Mouse (Mus musculus): ENCODE results near the gene Drg2. TPM values are rescaled to one million over a fixed set of nuclear protein-coding genes. Genes with fewer than 3 reads are reported as not detected.
"Not testable (repeated sequence)": the region's sequence is repeated elsewhere in the genome, so short reads cannot be mapped to it uniquely, and the experiment has no call there.

The Drg2 gene
- polyA plus RNA-seq, 1 experiment from 2014 or later, result 118 TPM

- Histone ChIP-seq H3K27ac (ENCODE audit: low read depth, low read length) (no peak overlapping the region), H3K4me2 (replicated peaks; ENCODE audit: low read depth, low read length) (no peak overlapping the region), H3K4me1 (ENCODE audit: control insufficient read depth, insufficient read depth, low read length) (peaks cover 10% of the 10 kb centered on the region), H3K9ac (ENCODE audit: low read depth, low read length) (no peak overlapping the region), H3K27me3 (ENCODE audit: control insufficient read depth, insufficient read depth, low read length) (no peaks in the 10 kb centered on the region), H3K4me3 (ENCODE audit: low read length) (no peak overlapping the region), H3K9me3 (ENCODE audit: control insufficient read depth, low read length) (no peaks in the 10 kb centered on the region), H3K36me3 (ENCODE audit: control insufficient read depth, insufficient read depth, low read length) (peaks cover 7% of the 10 kb centered on the region; the same call in 1 of the 2 replicates)
- no peak for ATAC-seq (ENCODE audit: low FRiP score, low TSS enrichment)
- WGBS, result 65% methylated on average over 5 of the region's 6 CpGs
These were observed 32.2 kb upstream of the Drg2 start for GRCm38 (mm10) chr11:60422046-60422668.

DNA sequence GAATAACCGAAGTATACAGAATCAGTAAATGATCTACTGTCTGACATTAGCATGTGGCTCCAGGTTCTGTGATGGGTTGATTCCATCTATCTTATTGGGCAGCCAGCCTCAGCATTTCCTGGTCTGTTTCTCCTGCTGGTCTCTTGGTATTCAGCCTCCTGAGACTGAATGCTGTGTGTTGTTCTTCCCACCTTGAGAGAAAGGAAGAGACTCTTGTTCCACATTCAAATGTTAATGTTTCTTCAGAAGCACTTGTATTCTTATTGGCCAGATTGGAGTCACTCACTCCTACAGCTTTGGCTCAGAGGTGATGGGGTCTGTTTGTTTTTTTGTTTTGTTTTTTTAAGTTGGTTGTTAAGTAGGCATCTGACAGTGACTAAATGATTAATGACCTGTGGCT lies 31.4 kb upstream of the Drg2 start:
- H3K9me3 ChIP-seq (ENCODE audit: control insufficient read depth, low read length), result no peaks in the 10 kb centered on the region
- ATAC-seq (ENCODE audit: low FRiP score, low TSS enrichment), result no peak
- H3K27ac ChIP-seq (ENCODE audit: low read depth, low read length), result no peak overlapping the region
- H3K27me3 ChIP-seq (ENCODE audit: control insufficient read depth, insufficient read depth, low read length), result no peaks in the 10 kb centered on the region
- no peak overlapping the region for H3K4me3 ChIP-seq (ENCODE audit: low read length)
- H3K9ac ChIP-seq (ENCODE audit: low read depth, low read length), result no peak overlapping the region
- no peak overlapping the region for H3K4me2 ChIP-seq (replicated peaks; ENCODE audit: low read depth, low read length)
- peaks cover 16% of the 10 kb centered on the region; the same call in 1 of the 2 replicates for H3K36me3 ChIP-seq (ENCODE audit: control insufficient read depth, insufficient read depth, low read length)
- 81% methylated on average over 1 of the region's 1 CpGs for WGBS
- H3K4me1 ChIP-seq (ENCODE audit: control insufficient read depth, insufficient read depth, low read length), result peaks cover 10% of the 10 kb centered on the region

- no peaks in the 10 kb centered on the region for H3K9me3 ChIP-seq (ENCODE audit: control insufficient read depth, low read length)
- ATAC-seq (ENCODE audit: low FRiP score, low TSS enrichment), result no peak
These were observed 28.0 kb upstream of the Drg2 start for GRCm38 (mm10) chr11:60426417-60426816.

DNA sequence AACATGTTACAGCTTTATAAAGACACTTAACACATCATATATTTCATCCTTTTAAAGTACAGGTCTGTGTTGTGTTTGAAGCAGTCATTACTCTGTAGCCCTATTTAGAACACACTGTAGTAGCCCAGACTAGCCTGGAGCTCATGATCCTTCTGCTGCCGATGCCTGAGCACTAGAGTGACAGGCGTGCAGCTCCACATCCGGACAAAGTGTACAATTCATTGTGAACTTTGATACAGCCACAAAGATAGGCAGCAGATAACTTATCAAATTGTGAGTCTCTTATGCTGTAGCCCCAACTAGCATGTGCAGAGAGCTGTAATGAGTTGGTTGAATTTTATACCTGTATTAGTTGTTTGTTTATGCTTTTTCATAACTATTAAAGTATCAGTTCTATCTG lies 26.8 kb upstream of the Drg2 start:
- WGBS, result 89% methylated on average over 3 of the region's 3 CpGs
- Histone ChIP-seq H3K27ac (ENCODE audit: low read depth, low read length) (no peak overlapping the region), H3K36me3 (ENCODE audit: control insufficient read depth, insufficient read depth, low read length) (peaks cover 37% of the 10 kb centered on the region), H3K9me3 (ENCODE audit: control insufficient read depth, low read length) (no peaks in the 10 kb centered on the region), H3K4me1 (ENCODE audit: control insufficient read depth, insufficient read depth, low read length) (no peaks in the 10 kb centered on the region), H3K9ac (ENCODE audit: low read depth, low read length) (no peak overlapping the region), H3K4me3 (ENCODE audit: low read length) (no peak overlapping the region), H3K27me3 (ENCODE audit: control insufficient read depth, insufficient read depth, low read length) (no peaks in the 10 kb centered on the region), H3K4me2 (replicated peaks; ENCODE audit: low read depth, low read length) (no peak overlapping the region)
- ATAC-seq (ENCODE audit: low FRiP score, low TSS enrichment), result no peak

More at GRCm38 (mm10) chr11:60426417-60426816, 28.0 kb upstream of the Drg2 start:
- WGBS, result 83% methylated on average over 1 of the region's 1 CpGs
- H3K4me2 ChIP-seq (replicated peaks; ENCODE audit: low read depth, low read length), result no peak overlapping the region
- no peak overlapping the region for H3K4me3 ChIP-seq (ENCODE audit: low read length)
- no peak overlapping the region for H3K27ac ChIP-seq (ENCODE audit: low read depth, low read length)
- H3K9ac ChIP-seq (ENCODE audit: low read depth, low read length), result no peak overlapping the region
- peaks cover 26% of the 10 kb centered on the region; the same call in 1 of the 2 replicates for H3K36me3 ChIP-seq (ENCODE audit: control insufficient read depth, insufficient read depth, low read length)
- no peaks in the 10 kb centered on the region for H3K4me1 ChIP-seq (ENCODE audit: control insufficient read depth, insufficient read depth, low read length)
- no peaks in the 10 kb centered on the region for H3K27me3 ChIP-seq (ENCODE audit: control insufficient read depth, insufficient read depth, low read length)

- H3K27me3 ChIP-seq (ENCODE audit: control insufficient read depth, insufficient read depth, low read length), result no peaks in the 10 kb centered on the region
- H3K27ac ChIP-seq (ENCODE audit: low read depth, low read length), result no peak overlapping the region
- no peak for ATAC-seq (ENCODE audit: low FRiP score, low TSS enrichment)
- no peaks in the 10 kb centered on the region for H3K4me1 ChIP-seq (ENCODE audit: control insufficient read depth, insufficient read depth, low read length)
- H3K4me3 ChIP-seq (ENCODE audit: low read length), result no peak overlapping the region
- H3K4me2 ChIP-seq (replicated peaks; ENCODE audit: low read depth, low read length), result no peak overlapping the region
- H3K36me3 ChIP-seq (ENCODE audit: control insufficient read depth, insufficient read depth, low read length), result peaks cover 69% of the 10 kb centered on the region
- H3K9me3 ChIP-seq (ENCODE audit: control insufficient read depth, low read length), result no peaks in the 10 kb centered on the region
- no peak overlapping the region for H3K9ac ChIP-seq (ENCODE audit: low read depth, low read length)
These were observed 20.9 kb upstream of the Drg2 start for GRCm38 (mm10) chr11:60433501-60433900.

GRCm38 (mm10) chr11:60435133-60435532 lies 19.3 kb upstream of the Drg2 start:
- H3K27me3 ChIP-seq (ENCODE audit: control insufficient read depth, insufficient read depth, low read length), result no peaks in the 10 kb centered on the region
- no peak overlapping the region for H3K4me2 ChIP-seq (replicated peaks; ENCODE audit: low read depth, low read length)
- no peak overlapping the region for H3K9ac ChIP-seq (ENCODE audit: low read depth, low read length)
- peaks cover 67% of the 10 kb centered on the region for H3K36me3 ChIP-seq (ENCODE audit: control insufficient read depth, insufficient read depth, low read length)
- no peak for ATAC-seq (ENCODE audit: low FRiP score, low TSS enrichment)
- no peak overlapping the region for H3K27ac ChIP-seq (ENCODE audit: low read depth, low read length)
- no peaks in the 10 kb centered on the region for H3K9me3 ChIP-seq (ENCODE audit: control insufficient read depth, low read length)
- no peak overlapping the region for H3K4me3 ChIP-seq (ENCODE audit: low read length)
- 94% methylated on average over 1 of the region's 1 CpGs for WGBS
- no peaks in the 10 kb centered on the region for H3K4me1 ChIP-seq (ENCODE audit: control insufficient read depth, insufficient read depth, low read length)

DNA sequence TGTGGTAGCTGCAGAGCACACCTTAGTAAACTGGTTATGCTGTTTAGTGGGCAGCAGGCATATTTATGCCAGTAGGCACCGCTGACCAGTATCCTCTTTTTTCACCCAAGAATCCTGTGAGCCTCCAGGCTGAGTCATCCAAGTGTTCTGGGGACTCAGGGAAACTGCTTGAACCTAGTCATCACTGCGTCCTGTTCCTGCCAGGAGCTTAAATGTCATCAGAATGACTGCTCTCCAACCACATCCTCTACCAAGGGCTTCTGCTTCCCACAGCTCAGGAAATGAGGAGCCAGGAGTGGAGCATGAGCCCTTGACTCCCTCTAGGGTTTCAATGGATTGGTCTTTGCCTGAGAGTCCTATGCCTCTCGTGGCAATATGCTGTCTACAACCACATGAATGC lies 17.8 kb upstream of the Drg2 start:
- H3K4me3 ChIP-seq (ENCODE audit: low read length), result no peak overlapping the region
- no peak overlapping the region for H3K9ac ChIP-seq (ENCODE audit: low read depth, low read length)
- WGBS, result 89% methylated on average over 3 of the region's 3 CpGs
- H3K27ac ChIP-seq (ENCODE audit: low read depth, low read length), result no peak overlapping the region
- no peak overlapping the region for H3K4me2 ChIP-seq (replicated peaks; ENCODE audit: low read depth, low read length)
- H3K9me3 ChIP-seq (ENCODE audit: control insufficient read depth, low read length), result no peaks in the 10 kb centered on the region
- ATAC-seq (ENCODE audit: low FRiP score, low TSS enrichment), result no peak
- H3K27me3 ChIP-seq (ENCODE audit: control insufficient read depth, insufficient read depth, low read length), result no peaks in the 10 kb centered on the region
- H3K36me3 ChIP-seq (ENCODE audit: control insufficient read depth, insufficient read depth, low read length), result peaks cover 64% of the 10 kb centered on the region
- H3K4me1 ChIP-seq (ENCODE audit: control insufficient read depth, insufficient read depth, low read length), result no peaks in the 10 kb centered on the region

DNA sequence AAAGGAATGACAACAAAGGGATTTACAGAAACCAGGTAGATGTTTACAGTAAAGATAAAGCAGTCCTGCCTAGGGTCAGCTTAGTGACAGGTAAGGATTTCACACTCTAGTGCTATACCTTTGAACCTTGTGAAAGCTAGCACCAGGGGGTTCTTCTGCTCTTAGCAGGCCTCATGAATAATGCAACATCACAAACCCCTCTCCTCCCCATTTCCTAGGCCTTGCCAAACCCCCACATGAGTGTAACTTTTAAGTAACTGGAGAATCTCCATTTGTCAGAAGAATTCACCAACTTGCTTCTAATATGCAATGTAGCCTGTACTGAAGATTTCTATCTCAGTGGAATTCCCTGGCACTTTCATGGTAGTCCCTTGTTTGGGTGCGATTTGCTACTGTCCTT lies 14.8 kb upstream of the Drg2 start:
- not testable (repeated sequence) for H3K9me3 ChIP-seq (ENCODE audit: control insufficient read depth, low read length); H3K27ac ChIP-seq (ENCODE audit: low read depth, low read length); H3K4me2 ChIP-seq (replicated peaks; ENCODE audit: low read depth, low read length); H3K9ac ChIP-seq (ENCODE audit: low read depth, low read length); H3K4me3 ChIP-seq (ENCODE audit: low read length); ATAC-seq (ENCODE audit: low FRiP score, low TSS enrichment); H3K4me1 ChIP-seq (ENCODE audit: control insufficient read depth, insufficient read depth, low read length); H3K27me3 ChIP-seq (ENCODE audit: control insufficient read depth, insufficient read depth, low read length)
- 35% methylated on average over 1 of the region's 1 CpGs for WGBS
- H3K36me3 ChIP-seq (ENCODE audit: control insufficient read depth, insufficient read depth, low read length), result peaks cover 68% of the 10 kb centered on the region

DNA sequence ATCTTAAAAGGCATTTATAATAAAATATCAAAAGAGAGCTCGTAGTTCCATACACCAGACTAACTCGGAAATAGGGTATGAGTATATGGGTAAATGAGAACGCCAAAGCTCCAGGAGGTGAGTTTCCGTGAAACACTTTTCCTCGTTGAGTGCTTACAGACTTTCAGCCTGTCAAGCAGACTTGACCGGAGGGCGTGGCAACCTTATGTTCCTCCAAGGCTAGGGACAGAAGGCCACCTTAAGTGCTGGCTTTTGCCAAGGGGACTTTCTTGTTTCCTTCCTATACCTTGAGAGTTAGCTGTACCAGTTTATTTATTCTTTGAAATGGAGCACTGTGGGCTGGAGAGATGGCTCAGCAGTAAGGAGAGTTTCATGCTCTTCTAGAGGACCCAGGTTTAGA lies 14.2 kb upstream of the Drg2 start:
- no peak overlapping the region for H3K27ac ChIP-seq (ENCODE audit: low read depth, low read length)
- H3K4me2 ChIP-seq (replicated peaks; ENCODE audit: low read depth, low read length), result no peak overlapping the region
- WGBS, result 45% methylated on average over 7 of the region's 7 CpGs
- ATAC-seq (ENCODE audit: low FRiP score, low TSS enrichment), result no peak
- H3K27me3 ChIP-seq (ENCODE audit: control insufficient read depth, insufficient read depth, low read length), result no peaks in the 10 kb centered on the region
- H3K4me1 ChIP-seq (ENCODE audit: control insufficient read depth, insufficient read depth, low read length), result no peaks in the 10 kb centered on the region
- no peak overlapping the region for H3K9ac ChIP-seq (ENCODE audit: low read depth, low read length)
- no peaks in the 10 kb centered on the region for H3K9me3 ChIP-seq (ENCODE audit: control insufficient read depth, low read length)
- H3K36me3 ChIP-seq (ENCODE audit: control insufficient read depth, insufficient read depth, low read length), result peaks cover 64% of the 10 kb centered on the region
- H3K4me3 ChIP-seq (ENCODE audit: low read length), result no peak overlapping the region
